ENCODE assay signal across 8 mouse cellular contexts in genomic region chr10:81481605-81482532, GRCm38 (mm10). TPM values are rescaled to one million over a fixed set of nuclear protein-coding genes. Genes with fewer than 3 reads are reported as not detected.
A peak's percentile ranks its signal among the peaks of the same experiment; 100 is the strongest.
DNase-seq lines count a peak whose midpoint lies in the region; ATAC-seq and TF ChIP-seq lines count a peak whose summit lies in the region.

No protein-coding gene starts in this region.

- WGBS in thymus, adult 2 months, result 11% methylated on average over 35 of the region's 35 CpGs
- 4% methylated on average over 34 of the region's 35 CpGs for WGBS in intestine, postnatal 0 days
- WGBS in olfactory bulb, adult 2 months, result 3% methylated on average over 35 of the region's 35 CpGs

- no peak for TF ChIP-seq POLR2A in thymus, adult 2 months (IDR thresholded peaks at IDR 0.05; ENCODE audit: control insufficient read depth, extremely low read depth, insufficient read depth, low read length, poor library complexity)
- TF ChIP-seq POLR2A in olfactory bulb, adult 2 months (IDR thresholded peaks at IDR 0.05; ENCODE audit: insufficient read depth, low read depth, low read length), result no peak

- TF ChIP-seq CTCF in thymus, adult 2 months (IDR thresholded peaks at IDR 0.05; ENCODE audit: borderline replicate concordance, control insufficient read depth, extremely low read depth, insufficient read depth, low read length, poor library complexity), result no peak
- TF ChIP-seq CTCF in intestine, postnatal 0 days (IDR thresholded peaks at IDR 0.05; ENCODE audit: low read depth), result no peak
- 0 out of 2 replicates have a peak, but pooled peaks have one; percentile 5 for TF ChIP-seq CTCF in olfactory bulb, adult 2 months (IDR thresholded peaks at IDR 0.05; ENCODE audit: insufficient read depth, low read depth, low read length)

- H3K4me3 ChIP-seq in erythroblast, embryonic 14.5 days (replicated peaks), result peak overlapping the region; percentile 42
- H3K4me3 ChIP-seq in thymus, adult 2 months (ENCODE audit: control insufficient read depth, insufficient read depth, low read length), result peak overlapping the region; percentile 41
- H3K4me3 ChIP-seq in intestine, postnatal 0 days (ENCODE audit: low read depth, low read length), result peak overlapping the region; percentile 41
- peak overlapping the region; percentile 62 for H3K4me3 ChIP-seq in olfactory bulb, adult 2 months (ENCODE audit: insufficient read depth, low read depth, low read length)

- H3K36me3 ChIP-seq in erythroblast, embryonic 14.5 days (ENCODE audit: control insufficient read depth), result peaks cover 9% of the 10 kb centered on the region
- 0 out of 2 replicates have a peak, but pooled peaks cover under 1% of the 10 kb centered on the region for H3K36me3 ChIP-seq in thymus, adult 2 months (ENCODE audit: control insufficient read depth, insufficient read depth, low read length)
- H3K36me3 ChIP-seq in intestine, postnatal 0 days (ENCODE audit: control insufficient read depth, insufficient read depth), result peaks cover 10% of the 10 kb centered on the region

- peak overlapping the region; percentile 40 for H3K9ac ChIP-seq in intestine, postnatal 0 days (ENCODE audit: low read depth, low read length)

- DNase-seq in thymus, adult 2 months, result no peak
- no peak for DNase-seq in thymus, postnatal 25 days
- DNase-seq in layer of hippocampus, postnatal 25 days (ENCODE audit: extremely low spot score in 1 of 2, low spot score in 1 of 2), result no peak
- no peak for DNase-seq in natural killer cell, adult 2 months (ENCODE audit: low spot score in 2 of 2)

- peaks cover 52% of the 10 kb centered on the region for H3K27me3 ChIP-seq in erythroblast, embryonic 14.5 days (ENCODE audit: control insufficient read depth)
- H3K27me3 ChIP-seq in thymus, adult 2 months (ENCODE audit: control insufficient read depth, insufficient read depth, low read length), result peaks cover 5% of the 10 kb centered on the region; the same call in 1 of the 2 replicates
- H3K27me3 ChIP-seq in intestine, postnatal 0 days (replicated peaks; ENCODE audit: control insufficient read depth, insufficient read depth, low read length), result peaks cover 36% of the 10 kb centered on the region

- peaks cover 25% of the 10 kb centered on the region for H3K4me1 ChIP-seq in erythroblast, embryonic 14.5 days (ENCODE audit: control insufficient read depth)
- peaks cover 8% of the 10 kb centered on the region; the same call in 1 of the 2 replicates for H3K4me1 ChIP-seq in thymus, adult 2 months (replicated peaks; ENCODE audit: control insufficient read depth, insufficient read depth, low read length)
- H3K4me1 ChIP-seq in intestine, postnatal 0 days (replicated peaks; ENCODE audit: control insufficient read depth, insufficient read depth, low read length), result no peaks in the 10 kb centered on the region
- peaks cover 50% of the 10 kb centered on the region for H3K4me1 ChIP-seq in olfactory bulb, adult 2 months (ENCODE audit: control insufficient read depth, insufficient read depth, low read length)

- no peak for ATAC-seq in erythroblast, adult 5-6 weeks (replicated peaks; ENCODE audit: low FRiP score, poor library complexity, severe bottlenecking)
- ATAC-seq in intestine, postnatal 0 days, result 0 out of 2 replicates have a peak, but pooled peaks have one; percentile 5

- H3K9me3 ChIP-seq in erythroblast, embryonic 14.5 days (ENCODE audit: control insufficient read depth, low read length), result no peaks in the 10 kb centered on the region
- H3K9me3 ChIP-seq in intestine, postnatal 0 days (ENCODE audit: control insufficient read depth), result no peaks in the 10 kb centered on the region

- no peak overlapping the region for H3K27ac ChIP-seq in thymus, adult 2 months (ENCODE audit: control insufficient read depth, insufficient read depth, low read length)
- H3K27ac ChIP-seq in intestine, postnatal 0 days (ENCODE audit: low read depth, low read length), result no peak overlapping the region
- H3K27ac ChIP-seq in olfactory bulb, adult 2 months (ENCODE audit: insufficient read depth, low read depth, low read length), result peak overlapping the region; percentile 76

- H3K4me2 ChIP-seq in intestine, postnatal 0 days (replicated peaks; ENCODE audit: low read depth), result peak overlapping the region; percentile 81

RNA-seq across cellular contexts. Expression of gene Celf5, which starts 0.6 kb away (rescaled TPM):
- polyA plus RNA-seq in erythroblast, embryonic 14.5 days (2012), result not detected in 2 replicates
- total RNA-seq in erythroblast, adult 5-6 weeks (2015; ENCODE audit: low replicate concordance), result not detected in 2 replicates
- total RNA-seq in erythroblast, adult 5-6 weeks (2017; ENCODE audit: low replicate concordance), result 0.68 TPM in 1 of 2 replicates, not detected in the other
- 4.3 and 5.1 TPM in 2 replicates for polyA plus RNA-seq in thymus, adult 2 months (2012; rRNA removed)
- polyA plus RNA-seq in intestine, postnatal 0 days (2015; fragmentation: Nextera tagmentation; extraction: Ambion mirVana), result 0.76 and 1.0 TPM in 2 replicates
- polyA plus RNA-seq in olfactory bulb, adult 2 months (2012; ENCODE audit: insufficient read depth, insufficient read length, low replicate concordance, missing spikeins), result not detected in 2 replicates
- 100 to 1,000 TPM; 255 to 311 TPM for total RNA-seq in layer of hippocampus, postnatal 25 days (2021)

RNA-seq across cellular contexts. Expression of gene Ncln, which starts 14.3 kb away (rescaled TPM):
- 6.2 and 7.9 TPM in 2 replicates for polyA plus RNA-seq in erythroblast, embryonic 14.5 days (2012)
- 8.1 and 46.4 TPM in 2 replicates for total RNA-seq in erythroblast, adult 5-6 weeks (2015; ENCODE audit: low replicate concordance)
- 10.8 and 12.8 TPM in 2 replicates for total RNA-seq in erythroblast, adult 5-6 weeks (2017; ENCODE audit: low replicate concordance)
- 332 and 337 TPM in 2 replicates for polyA plus RNA-seq in thymus, adult 2 months (2012; rRNA removed)
- polyA plus RNA-seq in intestine, postnatal 0 days (2015; fragmentation: Nextera tagmentation; extraction: Ambion mirVana), result 58.6 and 61.1 TPM in 2 replicates
- polyA plus RNA-seq in olfactory bulb, adult 2 months (2012; ENCODE audit: insufficient read depth, insufficient read length, low replicate concordance, missing spikeins), result 181 TPM in 1 of 2 replicates, not detected in the other
- 10 to 100 TPM; 83.0 to 94.6 TPM for total RNA-seq in layer of hippocampus, postnatal 25 days (2021)

RNA-seq across cellular contexts. Expression of gene S1pr4, which starts 18.1 kb away (rescaled TPM):
- polyA plus RNA-seq in erythroblast, embryonic 14.5 days (2012), result 0.04 and 0.05 TPM in 2 replicates
- 2.9 and 4.6 TPM in 2 replicates for total RNA-seq in erythroblast, adult 5-6 weeks (2015; ENCODE audit: low replicate concordance)
- total RNA-seq in erythroblast, adult 5-6 weeks (2017; ENCODE audit: low replicate concordance), result 2.1 and 6.0 TPM in 2 replicates
- 84.3 and 87.2 TPM in 2 replicates for polyA plus RNA-seq in thymus, adult 2 months (2012; rRNA removed)
- 0.50 and 0.74 TPM in 2 replicates for polyA plus RNA-seq in intestine, postnatal 0 days (2015; fragmentation: Nextera tagmentation; extraction: Ambion mirVana)
- polyA plus RNA-seq in olfactory bulb, adult 2 months (2012; ENCODE audit: insufficient read depth, insufficient read length, low replicate concordance, missing spikeins), result not detected in 2 replicates
- under 1 TPM; 0.35 to 0.54 TPM for total RNA-seq in layer of hippocampus, postnatal 25 days (2021)

RNA-seq across cellular contexts. Expression of gene Nfic, which starts 26.4 kb away (rescaled TPM):
- polyA plus RNA-seq in erythroblast, embryonic 14.5 days (2012), result 0.55 and 0.94 TPM in 2 replicates
- 13.4 and 23.8 TPM in 2 replicates for total RNA-seq in erythroblast, adult 5-6 weeks (2015; ENCODE audit: low replicate concordance)
- 0.84 and 8.2 TPM in 2 replicates for total RNA-seq in erythroblast, adult 5-6 weeks (2017; ENCODE audit: low replicate concordance)
- polyA plus RNA-seq in thymus, adult 2 months (2012; rRNA removed), result 26.3 and 26.7 TPM in 2 replicates
- 29.2 and 35.1 TPM in 2 replicates for polyA plus RNA-seq in intestine, postnatal 0 days (2015; fragmentation: Nextera tagmentation; extraction: Ambion mirVana)
- not detected in 2 replicates for polyA plus RNA-seq in olfactory bulb, adult 2 months (2012; ENCODE audit: insufficient read depth, insufficient read length, low replicate concordance, missing spikeins)
- 10 to 100 TPM; 59.5 to 66.8 TPM for total RNA-seq in layer of hippocampus, postnatal 25 days (2021)

RNA-seq across cellular contexts. Expression of gene Gna15, which starts 42.2 kb away (rescaled TPM):
- 0.14 and 0.24 TPM in 2 replicates for polyA plus RNA-seq in erythroblast, embryonic 14.5 days (2012)
- total RNA-seq in erythroblast, adult 5-6 weeks (2015; ENCODE audit: low replicate concordance), result 2.1 and 12.1 TPM in 2 replicates
- 6.3 and 14.8 TPM in 2 replicates for total RNA-seq in erythroblast, adult 5-6 weeks (2017; ENCODE audit: low replicate concordance)
- polyA plus RNA-seq in thymus, adult 2 months (2012; rRNA removed), result 9.5 and 10.6 TPM in 2 replicates
- 0.64 and 0.78 TPM in 2 replicates for polyA plus RNA-seq in intestine, postnatal 0 days (2015; fragmentation: Nextera tagmentation; extraction: Ambion mirVana)
- not detected in 2 replicates for polyA plus RNA-seq in olfactory bulb, adult 2 months (2012; ENCODE audit: insufficient read depth, insufficient read length, low replicate concordance, missing spikeins)
- 1 to 10 TPM; 2.4 to 3.2 TPM for total RNA-seq in layer of hippocampus, postnatal 25 days (2021)

Comparison
In these comparisons a context has a peak if more than half of its experiments do, and no peak if none do; other contexts are left out.
1. RNA of gene S1pr4, which starts 18.1 kb away (polyA plus RNA-seq): 84.3 to 87.2 TPM in thymus, adult 2 months; 0.50 to 0.74 TPM in intestine, postnatal 0 days, 0.04 to 0.05 TPM in erythroblast, embryonic 14.5 days and not detected in olfactory bulb, adult 2 months; every median in the first group is over 10 times any median in the second.
2. Peak in every context shown above with its lines, with median percentiles within 50 percentile points of each other: H3K4me3 ChIP-seq.